Mouse (Mus musculus): Measurements from ENCODE around the gene Mospd1. TPM values are rescaled to one million over a fixed set of nuclear protein-coding genes. Genes with fewer than 3 reads are reported as not detected.
A peak's percentile ranks its signal among the peaks of the same experiment; 100 is the strongest.

Mospd1 gene
- total RNA-seq (2021) = 10 to 100 TPM; 32.4 to 35.2 TPM

- intact Hi-C loops (cut with DNase I) = no loop called here
- peak; percentile 76 for DNase-seq (ENCODE audit: low spot score)
These were observed at the start of gene Mospd1 for GRCm38 (mm10) chrX:53370366-53370740. TSS of gene Mospd1 (minus strand) at chrX:53370502.

- no peak for DNase-seq (ENCODE audit: low spot score)
- intact Hi-C loops (cut with DNase I) = no loop called here
These were observed 16.1 kb upstream of the Mospd1 start for GRCm38 (mm10) chrX:53386362-53386761.

GRCm38 (mm10) chrX:53383122-53383521 is 12.8 kb upstream of the Mospd1 start:
- DNase-seq (ENCODE audit: low spot score) = no peak
- intact Hi-C loops (cut with DNase I) = no loop called here

GRCm38 (mm10) chrX:53369534-53370365 is 552 bp downstream of the Mospd1 start:
- intact Hi-C loops (cut with DNase I) = loop anchor here (10.0 kb wide), 2 partner anchors 105 to 315 kb away; partner anchors contain the start of gene Fam122b
- peak; percentile 2 for DNase-seq (ENCODE audit: low spot score)

DNA sequence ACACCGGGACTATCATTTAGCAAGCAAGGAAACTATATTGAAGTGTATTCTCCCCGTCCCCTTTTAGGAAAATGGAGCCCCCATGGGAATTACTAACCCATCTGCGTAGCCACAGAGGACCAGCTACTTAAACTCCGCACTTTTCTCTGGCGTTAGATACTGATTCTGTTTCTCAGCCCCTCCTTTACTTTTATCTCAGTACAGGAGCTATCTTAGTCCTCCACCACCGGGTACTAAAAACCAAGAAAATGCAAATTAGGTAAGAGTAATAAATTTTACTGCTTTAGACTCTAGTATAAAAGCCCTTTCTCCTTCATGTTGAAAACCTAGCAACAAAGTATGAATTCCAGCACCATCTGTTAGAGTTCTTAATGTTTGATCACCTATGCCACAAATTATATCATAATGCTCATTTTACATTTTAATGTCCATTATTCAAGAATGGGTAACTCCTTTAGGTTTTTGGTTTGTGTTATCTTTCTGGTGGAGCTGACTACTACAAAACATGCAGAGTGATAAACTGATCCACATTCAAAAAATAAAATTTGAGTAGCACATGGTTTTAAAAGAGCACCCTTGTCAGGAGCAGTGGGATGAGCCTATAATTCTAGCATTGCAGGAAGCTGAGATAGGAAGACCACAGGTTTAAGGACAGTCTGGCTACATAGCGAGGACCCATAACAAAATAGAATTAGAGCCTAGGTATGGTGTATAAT is 5.5 kb downstream of the Mospd1 start:
- no peak for DNase-seq (ENCODE audit: low spot score)
- intact Hi-C loops (cut with DNase I) = loop anchor here (10.0 kb wide), 2 partner anchors 100 to 310 kb away; partner anchors contain the start of gene Fam122b

- no peak for DNase-seq (ENCODE audit: low spot score)
- intact Hi-C loops (cut with DNase I) = no loop called here
These were observed 21.9 kb downstream of the Mospd1 start for GRCm38 (mm10) chrX:53348374-53348773.

- no peak for DNase-seq (ENCODE audit: low spot score)
- intact Hi-C loops (cut with DNase I) = no loop called here
These were observed 28.8 kb downstream of the Mospd1 start for GRCm38 (mm10) chrX:53341531-53341930.

GRCm38 (mm10) chrX:53337355-53337754 is 32.9 kb downstream of the Mospd1 start:
- intact Hi-C loops (cut with DNase I) = no loop called here
- DNase-seq (ENCODE audit: low spot score) = no peak

- no peak for DNase-seq (ENCODE audit: low spot score)
- intact Hi-C loops (cut with DNase I) = no loop called here
These were observed 39.9 kb downstream of the Mospd1 start for GRCm38 (mm10) chrX:53330396-53330795.

DNA sequence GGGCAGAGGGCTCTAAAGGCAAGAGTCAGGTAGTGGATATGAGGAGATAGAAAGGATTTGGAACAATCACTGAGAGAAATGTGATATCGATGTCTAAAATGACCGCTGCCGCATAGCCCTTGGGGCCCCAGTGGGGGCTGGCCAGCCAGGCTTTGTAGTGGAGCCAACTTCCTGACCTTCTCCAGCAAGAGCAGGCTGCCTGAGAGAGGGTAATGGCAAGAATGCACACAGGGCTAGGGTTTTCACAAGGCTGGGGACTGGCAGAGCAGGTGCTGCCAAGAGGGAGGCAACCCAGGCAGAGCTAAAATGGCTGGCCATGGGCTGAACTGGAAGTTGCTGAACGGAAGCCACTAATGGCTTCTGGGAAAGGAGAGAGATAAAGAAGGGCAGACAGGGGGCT is 49.2 kb downstream of the Mospd1 start:
- intact Hi-C loops (cut with DNase I) = no loop called here
- DNase-seq (ENCODE audit: low spot score) = no peak

DNA sequence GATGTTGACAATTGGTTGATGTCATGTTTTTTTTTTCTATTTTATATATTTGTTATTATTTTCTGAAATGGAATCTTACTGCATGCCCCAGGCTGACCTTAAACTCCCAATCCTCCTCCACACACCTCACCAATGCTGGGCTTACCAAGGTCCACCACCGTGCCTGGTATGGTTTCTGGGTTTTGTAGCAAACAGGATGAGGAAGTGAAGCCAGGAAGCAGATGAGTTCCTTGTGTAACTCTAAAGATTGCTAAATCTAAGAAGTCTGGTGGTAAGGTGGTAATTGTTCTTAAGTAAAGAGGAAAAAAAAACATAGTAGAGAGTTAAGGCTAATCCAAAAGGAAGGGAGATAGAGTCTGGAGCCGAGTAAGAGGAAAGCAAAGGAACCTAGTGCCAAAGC is 49.7 kb downstream of the Mospd1 start:
- no peak for DNase-seq (ENCODE audit: low spot score)
- intact Hi-C loops (cut with DNase I) = no loop called here

Other genes starting within 250 kb of the Mospd1 start
- gene Plac1, start 130.4 kb downstream of the Mospd1 start, total RNA-seq (2021) = not detected
- gene Fam122b, start 100.7 kb downstream of the Mospd1 start, total RNA-seq (2021) = 1 to 10 TPM; 2.6 to 3.3 TPM
- not detected for gene Fam122c, start 97.1 kb downstream of the Mospd1 start, total RNA-seq (2021)
- not detected for gene Etd, start 64.4 kb upstream of the Mospd1 start, total RNA-seq (2021)
- 10 to 100 TPM; 13.9 to 18.3 TPM for gene Rtl8c, start 237.5 kb upstream of the Mospd1 start, total RNA-seq (2021)
- gene Gm14597, start 238.5 kb upstream of the Mospd1 start, total RNA-seq (2021) = not detected

All from heart, postnatal 25 days (tissue).